Mouse (Mus musculus): ENCODE results near the gene Cyp2c23.

Gene Cyp2c23

DNA sequence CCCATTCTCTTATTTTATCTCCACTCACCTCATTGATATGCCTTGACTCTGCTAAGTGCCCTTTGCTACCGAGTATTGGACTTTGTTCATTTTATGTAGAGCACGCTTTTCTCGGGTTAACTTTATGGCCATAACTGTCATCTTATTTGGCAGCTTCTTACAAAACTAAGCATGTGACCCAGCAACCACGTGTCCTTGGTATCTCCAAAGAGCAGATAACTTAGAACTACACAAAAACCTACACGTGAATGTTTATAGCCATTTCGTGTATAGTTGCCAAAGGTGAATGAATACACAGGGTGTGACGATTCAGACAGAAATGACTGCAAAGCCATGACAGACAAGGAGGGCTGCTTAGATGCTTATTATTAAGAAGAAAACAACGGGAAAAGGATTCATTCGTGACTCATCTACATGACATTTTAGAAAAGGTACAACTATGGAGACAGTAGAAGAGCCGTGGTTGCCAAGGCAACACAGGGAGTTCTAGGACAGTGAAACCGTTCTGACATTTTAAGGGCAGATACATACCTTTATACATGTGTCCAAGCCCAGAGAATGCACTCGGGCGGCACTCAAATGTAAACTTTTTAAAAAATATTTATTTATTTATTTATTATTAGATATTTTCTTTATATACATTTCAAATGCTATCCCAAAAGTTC lies 4.0 kb downstream of the Cyp2c23 start:
- DNase-seq (ENCODE audit: low spot score): no peak

DNA sequence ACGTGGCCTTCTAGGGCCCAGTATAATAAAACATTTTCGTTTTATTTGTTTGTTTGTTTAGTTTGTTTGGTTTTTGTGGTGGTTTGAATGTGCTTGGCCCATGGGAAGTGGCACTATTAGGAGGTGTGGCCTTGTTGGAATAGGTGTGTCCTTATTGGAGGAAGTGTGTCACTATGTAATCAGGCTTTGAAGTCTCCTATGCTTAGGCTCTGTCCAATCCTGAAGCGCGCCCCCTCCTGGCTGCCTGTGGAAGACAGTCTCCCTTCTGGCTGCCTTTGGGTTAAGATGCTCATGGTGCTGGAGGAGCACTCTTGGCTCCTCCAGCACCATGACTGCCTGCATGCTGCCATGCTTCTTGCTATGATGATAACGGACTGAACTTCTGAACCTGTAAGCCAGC lies 5.9 kb downstream of the Cyp2c23 start:
- peak; percentile 50 for DNase-seq (ENCODE audit: low spot score)

DNA sequence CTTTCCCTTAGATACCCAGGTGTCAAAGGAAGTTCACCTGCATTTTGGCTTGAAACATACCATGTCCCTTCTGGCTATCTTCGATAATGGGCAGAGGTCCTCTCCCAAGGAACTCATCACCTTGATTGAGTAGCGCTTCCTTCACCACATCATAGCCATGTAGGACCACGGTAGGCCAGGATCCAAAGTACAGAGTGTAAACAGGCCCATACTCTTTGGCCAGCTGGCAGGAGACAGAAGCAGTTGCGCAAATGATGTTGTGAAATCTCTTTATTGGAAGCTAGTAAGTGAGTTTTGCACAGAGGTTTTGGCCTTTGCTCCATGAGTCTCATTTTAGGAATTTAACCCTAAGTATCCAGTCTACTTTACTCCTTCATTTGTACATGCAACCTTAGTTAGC lies 7.5 kb downstream of the Cyp2c23 start:
- DNase-seq (ENCODE audit: low spot score): no peak

DNA sequence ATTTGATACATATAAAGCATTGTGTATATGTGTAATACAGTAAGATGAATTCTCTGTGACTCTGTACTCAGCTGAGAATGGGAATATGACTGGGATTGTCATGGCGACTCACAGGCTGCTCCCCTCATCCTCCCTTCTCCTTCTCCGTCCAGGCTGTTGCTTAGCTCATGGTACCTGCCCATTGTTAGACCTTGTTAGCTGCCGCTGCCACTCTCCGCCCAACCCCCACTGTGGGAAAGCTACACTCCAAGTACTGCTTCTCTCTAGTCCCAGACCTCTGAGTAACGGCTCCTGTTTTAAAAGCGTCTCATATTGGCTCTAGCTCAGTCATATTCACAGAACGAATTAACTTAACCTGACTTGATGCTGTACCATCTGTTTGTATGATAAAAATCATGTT lies 9.3 kb downstream of the Cyp2c23 start:
- DNase-seq (ENCODE audit: low spot score): no peak

DNA sequence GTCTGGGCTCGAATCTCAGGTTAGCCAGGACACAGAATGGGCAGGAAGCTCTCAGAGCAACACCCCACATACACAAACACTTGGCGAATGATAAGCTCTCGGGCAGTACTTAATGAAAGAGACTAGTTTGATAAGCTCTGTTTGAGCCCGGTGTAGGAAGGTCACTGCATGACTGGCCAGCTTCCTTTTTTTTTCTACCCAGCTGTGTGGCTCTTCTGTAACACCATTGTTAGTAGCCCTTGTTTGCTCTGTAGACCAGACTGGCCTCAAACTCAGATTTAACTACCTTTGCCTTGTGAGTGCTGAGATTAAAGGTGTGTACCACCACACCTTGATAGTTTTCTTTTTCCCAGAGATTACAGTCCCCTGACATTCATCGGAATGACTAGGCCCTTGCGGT lies 15.1 kb downstream of the Cyp2c23 start:
- no peak for DNase-seq (ENCODE audit: low spot score)

DNA sequence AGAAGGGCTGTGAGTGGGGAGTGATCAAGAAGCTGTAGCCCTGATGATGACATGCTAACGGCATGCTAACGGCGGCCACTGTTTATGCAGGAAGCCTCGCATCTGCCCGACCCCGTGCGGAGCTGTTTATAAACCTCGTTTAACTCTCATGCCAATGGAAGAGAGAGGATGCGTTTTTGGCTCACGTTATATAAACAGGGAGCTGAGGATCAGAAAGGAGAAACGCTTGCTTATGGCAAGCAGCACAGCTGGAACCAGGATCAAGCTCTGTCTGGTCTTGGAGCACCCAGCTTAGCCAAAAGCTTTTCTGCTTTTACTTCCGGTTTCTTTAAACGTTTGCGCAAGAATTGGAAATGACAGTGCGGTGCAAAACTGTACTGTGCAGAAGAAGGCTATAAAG lies 20.2 kb downstream of the Cyp2c23 start:
- DNase-seq (ENCODE audit: low spot score): no peak

DNA sequence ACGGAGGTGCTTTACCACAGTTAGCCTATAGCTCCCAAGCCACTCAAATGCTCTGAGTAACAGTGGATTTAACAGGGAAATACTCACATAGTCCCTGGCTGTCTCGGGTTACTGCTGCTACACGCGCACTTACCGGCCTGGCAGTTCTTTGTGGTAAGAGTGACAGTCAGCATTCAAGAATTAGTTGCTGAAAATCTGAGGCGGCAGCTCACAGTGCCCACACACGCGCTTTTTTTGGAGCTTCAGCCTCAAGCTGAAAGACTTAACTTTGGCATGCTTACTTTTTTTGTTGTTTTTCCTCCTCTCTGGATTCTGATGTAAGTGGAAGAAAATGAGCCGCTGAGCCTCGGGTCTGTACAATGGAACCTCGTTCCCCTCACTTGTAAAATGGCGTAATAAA lies 21.8 kb downstream of the Cyp2c23 start:
- DNase-seq (ENCODE audit: low spot score): no peak

DNA sequence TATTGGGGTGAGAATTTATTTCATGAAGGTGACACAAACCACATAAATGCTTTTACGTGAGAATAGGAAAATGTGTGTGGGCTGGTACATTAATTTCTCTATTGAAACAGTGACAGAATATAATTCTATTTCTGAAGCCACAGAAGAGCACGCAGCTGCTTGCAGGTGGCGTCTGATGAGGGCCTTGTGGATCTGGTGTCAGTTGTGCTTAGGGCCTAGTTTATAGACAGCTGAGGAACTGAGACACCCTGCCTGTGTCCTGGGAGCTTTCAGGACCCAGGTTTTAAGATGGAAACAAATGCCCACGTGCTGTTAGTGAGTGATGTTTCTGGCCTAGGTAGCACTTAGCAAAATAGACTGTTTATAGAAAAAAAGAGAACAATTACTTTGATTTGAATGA lies 24.0 kb downstream of the Cyp2c23 start:
- no peak for DNase-seq (ENCODE audit: low spot score)

DNA sequence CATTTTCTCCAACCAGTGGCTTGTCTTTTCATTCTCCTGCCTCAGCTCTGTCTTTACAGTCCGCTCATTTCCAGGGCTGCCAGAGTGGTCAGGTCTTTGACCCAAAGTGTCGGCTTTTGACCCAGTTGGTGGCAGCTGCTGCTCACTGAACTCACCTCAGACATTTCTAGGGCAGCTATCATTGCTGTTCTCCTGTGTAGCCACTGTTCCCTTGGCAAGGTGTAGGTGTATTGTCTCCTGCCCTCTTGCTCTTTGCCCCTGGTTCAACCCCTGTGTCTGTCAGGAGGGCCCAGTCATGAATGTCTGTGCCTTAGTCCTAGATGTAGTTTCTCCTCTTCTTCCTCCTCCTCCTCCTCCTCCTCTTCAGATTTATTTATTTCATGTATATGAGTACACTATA lies 24.7 kb downstream of the Cyp2c23 start:
- DNase-seq (ENCODE audit: low spot score): no peak

DNA sequence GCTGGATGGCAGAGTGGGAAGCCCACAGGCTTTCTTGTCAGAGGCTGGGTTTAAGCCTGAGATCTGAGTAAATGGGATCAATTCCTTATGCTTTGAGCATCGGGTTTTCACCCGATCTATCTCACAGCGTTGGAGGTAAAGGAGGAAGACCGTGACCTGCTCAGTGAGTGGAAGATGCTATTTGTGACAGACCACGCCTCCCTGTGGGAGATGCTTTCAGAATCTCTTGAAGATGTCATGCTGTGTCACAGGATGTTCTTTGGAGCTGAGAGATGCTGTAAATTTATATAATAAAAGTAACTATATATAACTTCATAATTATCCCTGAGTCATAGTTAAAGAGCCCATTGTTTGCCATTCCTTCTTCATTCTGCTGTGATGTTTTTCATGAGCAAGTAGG lies 28.3 kb downstream of the Cyp2c23 start:
- DNase-seq (ENCODE audit: low spot score): no peak

DNA sequence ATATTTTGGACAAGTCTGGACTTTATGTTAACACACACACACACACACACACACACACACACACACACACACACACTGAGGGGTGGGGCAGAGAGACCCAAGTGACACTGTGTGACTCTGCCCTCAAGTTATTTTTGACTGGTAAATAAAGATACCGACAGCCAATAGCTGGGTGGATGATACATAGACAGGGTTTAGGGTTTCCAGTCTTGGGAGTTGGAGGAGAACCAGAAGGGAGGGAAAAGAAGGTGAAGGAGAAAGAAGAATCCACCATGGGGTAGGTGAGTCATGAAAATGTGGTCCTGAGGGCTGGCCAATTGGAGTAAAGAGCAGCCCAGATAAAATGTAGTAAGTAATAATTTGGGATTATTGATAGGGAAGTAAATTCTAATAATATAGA lies 28.9 kb downstream of the Cyp2c23 start:
- no peak for DNase-seq (ENCODE audit: low spot score)

DNA sequence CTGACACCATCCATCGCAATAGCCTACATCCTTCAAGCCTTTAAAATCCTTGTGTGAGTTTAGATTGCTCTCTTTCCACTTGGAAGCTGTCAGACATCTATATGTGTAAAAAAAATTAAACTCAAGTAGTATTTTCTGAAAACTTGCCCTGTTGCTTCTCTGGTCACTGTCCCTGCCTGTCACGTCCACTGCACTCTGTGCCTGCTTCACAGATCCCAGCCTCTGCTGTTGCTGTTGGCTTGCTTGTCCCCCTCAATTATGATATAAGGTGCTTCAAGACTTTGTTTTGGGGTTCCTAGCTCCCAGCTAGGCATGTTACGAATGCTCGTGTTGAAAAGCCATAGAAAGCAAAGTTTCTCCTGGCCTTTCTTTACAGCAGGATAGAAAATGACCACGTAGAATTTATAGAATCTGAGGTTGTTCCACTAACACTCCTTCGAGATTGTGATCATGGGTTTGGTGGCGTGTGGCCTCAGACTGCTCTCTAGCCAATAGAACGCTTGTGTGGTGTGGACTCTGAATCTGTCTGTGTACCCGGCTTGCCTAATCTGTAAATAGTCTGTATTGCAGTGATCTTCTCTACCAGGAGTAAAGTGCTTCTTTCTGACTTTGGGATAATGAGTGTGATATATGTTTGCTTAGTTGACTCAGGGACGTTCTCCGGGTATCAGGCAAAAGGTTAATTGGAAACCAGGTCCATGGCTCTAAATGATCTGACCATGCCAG lies 30.0 kb downstream of the Cyp2c23 start:
- no peak for DNase-seq (ENCODE audit: low spot score)

DNA sequence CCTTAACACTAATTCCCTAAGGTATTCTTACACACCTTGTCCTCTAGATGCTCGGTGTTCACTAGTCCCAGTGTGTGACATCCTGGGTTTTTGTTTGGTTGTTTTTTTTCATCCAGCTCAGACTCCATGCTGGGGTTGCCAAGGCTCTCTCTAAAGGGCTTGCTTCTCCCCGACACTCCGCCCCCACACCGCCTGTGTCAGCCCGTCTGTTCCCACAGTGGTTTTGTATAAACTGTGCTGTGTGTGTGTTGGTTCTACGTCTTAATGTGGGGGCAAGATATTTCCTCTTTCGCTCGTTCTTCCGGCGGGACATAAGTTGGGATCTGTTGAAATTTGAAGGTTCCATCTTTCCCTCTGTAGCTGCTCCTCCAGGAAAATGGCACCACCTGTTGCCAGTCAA lies 30.9 kb downstream of the Cyp2c23 start:
- DNase-seq (ENCODE audit: low spot score): no peak

DNA sequence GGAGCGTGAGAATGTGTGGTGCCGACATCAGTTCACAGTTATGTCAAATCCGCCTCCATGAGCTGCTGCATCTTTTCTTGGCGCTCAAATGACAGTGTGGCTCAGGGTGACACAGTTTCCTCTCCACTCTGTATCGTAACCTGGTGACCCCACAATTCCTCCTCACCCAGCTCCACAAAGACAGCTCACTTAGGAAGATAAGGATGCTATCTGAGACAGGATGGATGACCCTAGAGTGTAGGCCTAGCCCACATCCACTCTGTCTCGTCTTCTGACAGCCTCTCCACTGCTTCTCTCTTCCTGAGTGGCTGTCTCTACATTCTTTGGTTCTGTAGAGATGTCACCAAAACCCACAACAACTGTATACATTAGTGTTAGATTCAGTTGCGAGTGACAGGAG lies 33.6 kb downstream of the Cyp2c23 start:
- no peak for DNase-seq (ENCODE audit: low spot score)

DNA sequence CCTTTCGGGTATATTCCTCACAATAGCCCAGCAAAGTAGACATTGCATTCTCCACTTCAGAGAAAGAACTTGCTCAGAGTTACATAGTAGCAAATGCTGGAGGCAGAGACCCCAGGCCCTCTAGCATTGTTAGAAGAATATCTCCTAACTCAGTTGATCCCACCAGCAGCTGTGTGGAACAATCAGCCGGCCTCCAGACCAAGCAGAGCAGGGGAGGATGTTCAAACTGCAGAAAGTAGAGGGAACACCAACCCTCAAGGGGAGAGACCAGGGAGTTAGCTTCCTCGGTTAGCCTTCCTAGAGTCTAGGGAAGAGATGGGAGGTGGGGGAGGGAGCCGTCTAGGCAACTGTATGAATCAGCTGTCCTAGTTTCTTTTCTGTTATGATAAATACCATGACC lies 36.5 kb downstream of the Cyp2c23 start:
- DNase-seq (ENCODE audit: low spot score): no peak

DNA sequence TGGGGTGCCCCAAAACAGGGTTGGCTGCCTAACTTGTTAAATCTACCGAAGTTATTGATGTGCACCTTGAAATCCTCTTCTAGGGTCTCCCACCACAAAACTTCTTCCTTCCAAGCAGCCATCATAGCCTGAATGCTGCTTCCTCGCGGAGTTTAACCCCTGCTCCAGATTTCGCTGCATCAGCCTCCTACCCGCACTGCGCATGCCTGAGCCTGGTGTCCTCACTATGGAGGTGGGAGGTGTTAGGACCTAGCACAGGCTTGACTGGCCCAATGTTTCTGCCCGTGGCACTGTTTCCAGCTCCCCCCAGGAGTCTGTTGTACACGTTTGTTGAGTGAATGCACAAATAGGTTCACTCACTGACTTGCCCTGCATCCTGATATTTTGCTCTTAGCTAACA lies 38.6 kb downstream of the Cyp2c23 start:
- no peak for DNase-seq (ENCODE audit: low spot score)

DNA sequence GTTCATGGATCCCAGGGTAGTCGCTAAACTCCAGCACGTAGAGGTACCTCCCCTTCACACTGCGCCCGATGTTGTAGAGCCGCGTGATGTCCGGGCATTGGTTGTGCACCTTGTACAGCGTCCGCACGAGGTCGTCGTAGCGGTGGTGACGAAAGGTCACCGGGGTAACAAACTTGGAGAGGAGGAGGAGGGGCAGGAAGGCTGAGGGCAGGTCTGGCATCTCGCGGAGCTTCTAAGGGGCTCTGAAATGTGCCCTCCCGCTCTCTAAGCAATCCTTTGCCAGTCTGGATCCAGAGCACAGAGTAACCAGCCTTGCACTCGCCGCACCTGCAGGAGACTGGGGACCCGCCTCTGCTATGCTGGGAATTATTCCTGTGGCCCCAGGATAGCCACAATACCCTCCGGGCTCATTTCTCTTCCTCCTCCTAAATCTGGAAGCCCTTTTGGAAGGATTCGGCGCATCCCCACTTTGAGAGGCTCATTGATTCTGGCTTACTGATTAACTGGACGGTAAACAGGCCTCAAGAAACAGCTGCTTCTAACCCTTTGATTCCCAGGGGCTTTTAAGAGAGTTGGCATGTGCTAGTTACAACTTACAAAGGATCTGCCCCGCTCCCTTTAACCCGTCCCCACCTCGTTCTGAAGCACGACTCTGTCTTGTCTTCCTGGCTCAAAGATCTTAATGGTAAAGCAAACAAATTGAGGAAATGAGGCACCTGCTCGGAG lies 42.8 kb downstream of the Cyp2c23 start, which contains the start of gene Cpn1:
Gene Cpn1 (minus strand): TSS at position 488 of the 726 bp plus-strand sequence.
- no peak for DNase-seq (ENCODE audit: low spot score)

DNA sequence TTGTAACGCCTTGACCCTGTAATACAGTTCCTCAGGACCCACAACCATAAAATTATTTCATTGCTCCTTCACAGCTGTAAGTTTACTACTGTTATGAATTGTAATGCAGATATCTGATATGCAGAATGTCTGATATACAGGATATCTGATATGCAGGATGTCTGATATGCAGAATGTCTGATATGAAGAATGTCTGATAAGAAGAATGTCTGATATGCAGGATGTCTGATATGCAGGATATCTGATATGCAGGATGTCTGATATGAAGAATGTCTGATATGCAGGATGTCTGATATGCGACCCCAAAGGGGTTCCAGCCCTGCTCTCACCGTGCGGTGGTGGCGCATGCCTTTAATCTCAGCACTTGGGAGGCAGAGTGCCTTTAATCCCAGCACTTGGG lies 47.0 kb downstream of the Cyp2c23 start:
- DNase-seq (ENCODE audit: low spot score): no peak

DNA sequence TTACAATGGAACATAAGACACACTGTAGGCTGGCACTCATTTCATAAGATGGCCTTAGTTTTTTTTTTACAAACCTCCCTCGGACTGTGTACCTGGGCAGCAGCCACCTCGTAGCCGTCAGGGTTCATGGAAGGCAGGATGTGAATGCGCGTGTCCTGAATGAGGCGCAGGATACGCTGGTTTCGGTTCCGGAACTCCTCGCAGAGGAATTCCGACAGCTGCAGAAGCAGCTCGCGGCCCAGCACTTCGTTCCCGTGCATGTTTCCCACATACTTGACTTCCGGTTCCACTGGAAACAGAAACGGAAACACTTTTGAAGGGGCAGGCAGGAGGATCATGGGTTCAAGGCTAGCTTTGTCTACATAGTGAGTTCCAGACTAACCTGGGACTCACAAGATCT lies 48.3 kb downstream of the Cyp2c23 start:
- DNase-seq (ENCODE audit: low spot score): no peak

DNA sequence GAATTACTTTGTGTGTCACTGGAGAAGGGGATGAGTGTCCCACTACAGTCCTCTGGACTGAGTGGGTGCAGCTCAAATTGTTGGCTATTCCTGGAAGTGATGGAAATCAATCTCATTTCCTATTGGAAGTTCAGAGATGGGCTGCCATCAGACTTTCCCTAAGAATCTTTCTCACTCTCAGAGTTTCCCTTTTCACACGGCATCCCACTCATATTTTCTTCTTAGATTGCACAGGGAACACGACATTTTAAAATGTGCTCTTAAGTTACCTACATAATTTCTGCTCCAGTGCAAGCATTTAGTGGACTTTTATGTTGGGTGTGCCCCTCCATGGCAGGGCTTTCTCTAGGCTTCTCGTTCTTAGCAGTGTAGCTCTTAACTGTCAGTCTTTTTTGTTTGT lies 51.2 kb downstream of the Cyp2c23 start:
- no peak for DNase-seq (ENCODE audit: low spot score)

DNA sequence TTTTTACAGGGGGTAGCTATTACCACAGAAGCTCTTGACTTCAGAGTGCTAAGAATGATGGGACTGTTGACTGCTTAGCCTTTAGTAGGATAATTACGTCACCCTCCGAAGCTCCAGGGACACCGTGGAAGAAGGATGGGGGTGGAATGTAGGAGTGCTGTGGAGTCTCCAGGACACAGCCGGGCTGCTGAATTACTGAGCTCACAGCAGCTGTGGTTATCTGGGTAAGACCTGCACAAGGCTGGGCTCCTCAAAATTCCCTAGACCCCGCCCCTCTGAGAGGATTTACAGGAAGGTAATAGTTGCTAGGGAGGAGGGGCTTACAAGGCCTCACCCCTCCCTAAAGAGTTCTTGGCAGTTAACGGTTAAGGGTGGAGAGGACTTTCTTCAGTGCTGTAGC lies 52.3 kb downstream of the Cyp2c23 start:
- no peak for DNase-seq (ENCODE audit: low spot score)

DNA sequence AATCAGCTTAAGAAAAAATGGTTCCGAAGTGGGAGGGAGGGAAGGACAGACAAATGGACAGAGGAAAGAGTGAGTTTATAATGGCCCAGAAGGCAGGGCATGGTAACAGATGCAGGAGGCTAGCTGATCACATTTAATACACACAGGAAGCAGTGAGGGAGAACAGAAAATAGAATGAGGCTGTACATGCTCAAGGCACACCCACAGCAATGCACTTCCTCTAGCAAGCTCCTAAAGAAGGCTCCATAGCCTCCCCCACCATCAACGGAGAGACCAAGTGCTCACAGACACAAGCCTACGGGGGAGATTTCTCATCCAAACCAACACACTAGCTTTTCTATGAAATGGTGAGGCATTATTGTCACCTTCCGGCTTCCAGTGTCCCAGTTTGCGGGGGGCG lies 54.8 kb downstream of the Cyp2c23 start:
- no peak for DNase-seq (ENCODE audit: low spot score)

DNA sequence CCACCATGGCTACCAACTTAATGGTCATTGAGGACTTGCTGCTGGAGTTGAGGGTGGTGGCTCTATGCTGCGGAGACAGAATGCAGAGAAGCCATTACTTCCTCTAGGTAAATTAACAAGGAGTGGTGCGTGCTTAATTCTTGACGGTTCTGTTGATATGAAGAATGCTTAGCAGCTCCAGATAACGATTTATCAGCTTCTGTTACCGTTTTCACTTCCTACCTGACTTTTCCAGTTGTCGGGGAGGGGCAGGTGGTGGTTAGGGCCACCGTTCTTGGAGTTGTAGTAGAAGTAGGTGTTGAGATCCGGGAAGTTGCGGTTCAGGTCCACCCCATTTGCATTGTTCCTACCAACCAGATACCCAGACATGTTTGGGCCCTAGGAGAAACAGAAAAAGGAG lies 55.3 kb downstream of the Cyp2c23 start:
- no peak for DNase-seq (ENCODE audit: low spot score)

Data from testis, postnatal 10 days (tissue).